Mouse (Mus musculus) frontal cortex, postnatal 14 days (tissue): ENCODE measurements around the gene Dtd2.

Source experiments
- DNase-seq, 2 experiments: peaks; one replicate each; pipeline ENCODE4 v3.0.0; 2022; ENCODE audit warnings: low spot score in 2 of 2

Gene Dtd2

DNA sequence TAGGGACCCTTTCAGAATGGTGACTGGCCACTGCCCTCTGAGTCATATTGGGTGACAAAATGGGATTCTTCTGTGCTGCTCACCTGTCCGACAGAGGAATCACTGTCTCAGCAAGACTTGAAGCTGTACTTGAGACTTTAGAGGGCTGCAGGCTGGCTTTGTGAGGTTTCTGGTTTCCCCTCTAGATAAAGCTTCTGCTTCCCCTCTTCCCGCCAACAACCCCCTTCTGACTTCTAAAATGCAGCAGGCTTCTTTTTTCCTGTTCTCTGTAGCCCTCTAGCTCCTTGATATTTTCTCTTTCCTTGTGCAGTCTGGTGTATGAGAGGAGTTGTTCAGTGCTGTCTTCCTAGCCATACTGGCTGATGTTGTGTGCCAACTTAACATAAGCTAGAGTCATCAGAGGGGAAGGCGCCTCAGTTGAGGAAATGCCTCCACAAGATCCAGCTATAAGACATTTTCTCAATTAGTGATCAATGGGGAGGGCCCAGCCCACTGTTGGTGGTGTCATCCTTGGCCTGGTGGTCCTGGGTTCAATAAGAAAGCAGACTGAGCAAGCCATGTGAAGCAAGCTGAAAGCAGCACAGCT, 21.0 kb downstream of the Dtd2 start:
- no peak for DNase-seq

DNA sequence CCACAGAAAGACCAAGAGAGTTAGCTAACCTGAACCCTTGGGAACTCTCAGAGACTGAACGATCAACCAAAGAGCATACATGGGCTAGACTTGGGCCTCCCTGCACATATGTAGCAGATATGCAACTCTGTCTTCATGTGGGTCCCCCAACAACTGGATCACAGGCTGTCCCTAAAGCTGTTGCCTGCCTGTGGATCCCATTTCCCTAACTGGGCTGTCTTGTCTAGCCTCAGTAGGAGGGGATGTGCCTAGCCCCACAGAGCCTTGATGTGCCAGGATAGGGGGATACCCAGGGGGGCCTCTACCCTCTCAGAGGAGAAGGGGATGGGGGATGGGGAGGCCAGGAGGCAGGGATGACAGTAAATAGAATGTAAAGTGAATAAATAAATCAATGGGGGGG, 22.7 kb downstream of the Dtd2 start:
- no peak for DNase-seq

DNA sequence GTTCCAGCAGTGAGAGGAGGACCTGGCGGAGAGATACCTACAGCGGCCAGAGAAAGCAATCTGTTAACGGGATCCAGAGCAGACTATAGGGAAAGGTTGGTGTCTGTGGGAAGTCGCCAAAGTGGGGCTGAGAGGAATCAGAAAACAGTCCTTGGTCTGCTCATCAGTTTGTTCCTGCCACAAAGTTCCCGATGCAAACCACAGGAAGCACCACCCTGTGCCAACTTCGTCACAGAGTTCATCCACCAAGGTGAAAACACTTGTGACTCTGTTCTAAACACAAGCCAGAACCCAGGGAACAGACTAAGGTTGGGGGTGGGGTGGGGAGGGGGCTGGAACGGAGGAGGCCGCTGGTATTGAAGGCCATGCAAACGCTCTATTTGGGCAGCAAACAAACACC, 29.8 kb downstream of the Dtd2 start:
- no peak for DNase-seq

DNA sequence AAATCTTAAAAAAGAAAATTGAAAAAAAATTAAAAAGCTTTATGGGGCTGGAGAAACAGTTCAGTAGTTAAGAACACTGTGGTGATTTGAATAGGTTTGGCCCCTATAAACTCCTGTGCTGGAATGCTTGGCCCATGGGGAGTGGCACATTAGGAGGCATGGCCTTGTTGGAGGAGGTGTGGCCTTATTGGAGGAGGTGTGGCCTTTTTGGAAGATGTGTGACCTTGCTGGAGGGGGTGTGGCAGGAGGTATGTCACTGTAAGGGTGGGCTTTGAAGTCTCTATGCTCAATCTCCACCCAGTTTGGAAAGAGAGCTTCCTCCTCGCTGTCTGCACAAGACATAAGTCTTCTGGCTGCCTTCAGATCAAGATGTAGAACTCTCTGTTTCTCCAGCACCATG, 31.9 kb downstream of the Dtd2 start:
- no peak for DNase-seq

DNA sequence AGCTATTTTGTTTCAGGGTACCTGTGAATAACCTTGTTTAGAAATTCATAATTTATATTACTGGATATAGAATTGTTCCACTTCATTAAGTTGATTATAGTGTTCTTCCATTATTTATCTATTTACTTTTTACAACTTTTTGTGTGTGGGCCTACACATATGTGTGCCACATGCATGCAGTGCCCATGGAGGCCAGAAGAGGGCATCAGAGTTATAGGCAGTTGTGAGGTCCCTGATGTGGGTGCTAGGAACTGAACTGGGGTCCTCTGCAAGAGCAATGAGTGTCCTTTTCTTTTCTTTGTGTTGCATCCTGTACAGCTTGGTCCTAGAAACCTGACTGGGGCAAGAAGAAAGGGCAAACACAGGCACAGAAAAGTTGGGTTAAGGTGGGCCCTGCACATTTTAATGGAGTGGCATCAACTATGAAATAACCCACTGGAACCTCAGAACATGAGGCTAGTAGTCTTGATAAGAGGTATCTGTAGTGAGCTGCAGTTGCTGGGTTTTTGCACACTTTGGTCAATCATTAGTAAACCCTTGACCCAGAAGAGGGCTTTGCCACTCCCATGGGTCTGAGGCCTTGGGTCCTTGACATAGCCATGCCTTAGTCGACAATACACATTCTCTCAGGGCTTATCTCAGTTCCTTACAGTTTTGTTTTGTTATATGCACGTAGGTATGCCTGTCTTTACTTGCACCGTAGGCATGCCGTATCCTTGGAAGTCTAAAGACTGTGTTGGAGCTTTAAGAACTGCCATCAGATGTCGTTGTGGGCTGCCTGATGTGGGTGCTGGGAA, 33.8 kb downstream of the Dtd2 start:
- no peak for DNase-seq

DNA sequence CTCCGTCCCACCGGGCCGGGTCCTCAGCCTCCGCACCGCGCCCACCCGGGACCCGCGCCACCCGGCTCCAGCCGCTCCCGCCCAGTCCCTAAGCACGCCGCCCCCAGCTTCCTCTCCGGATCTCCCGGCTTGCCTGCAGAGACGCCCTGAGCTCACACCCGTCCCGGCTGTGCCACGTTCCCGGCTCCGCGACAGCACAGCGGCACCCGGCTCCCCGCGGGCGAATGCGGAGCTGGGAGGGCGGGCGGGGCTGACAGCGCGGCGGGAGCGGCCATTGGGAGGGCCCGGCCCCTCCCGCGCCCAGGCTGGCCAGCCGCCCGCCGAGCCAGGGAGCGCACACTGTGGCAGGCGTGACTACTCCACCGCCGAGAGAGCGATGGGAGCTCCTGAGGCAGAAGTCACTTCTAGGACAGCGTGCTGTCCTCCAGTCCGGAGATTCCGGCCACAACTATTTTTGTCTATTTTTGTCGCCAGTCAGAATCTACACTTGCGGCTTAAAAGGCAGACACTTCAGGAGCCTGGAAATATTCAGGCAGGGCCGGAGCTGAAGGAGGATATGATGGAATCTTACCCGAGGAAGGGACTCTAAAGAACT, 35.1 kb downstream of the Dtd2 start, which contains the start of gene Heatr5a:
Gene Heatr5a, minus strand, starts transcription at position 252 of the 595 bp plus-strand sequence.
- DNase-seq, result peak; percentile 61 to 73

DNA sequence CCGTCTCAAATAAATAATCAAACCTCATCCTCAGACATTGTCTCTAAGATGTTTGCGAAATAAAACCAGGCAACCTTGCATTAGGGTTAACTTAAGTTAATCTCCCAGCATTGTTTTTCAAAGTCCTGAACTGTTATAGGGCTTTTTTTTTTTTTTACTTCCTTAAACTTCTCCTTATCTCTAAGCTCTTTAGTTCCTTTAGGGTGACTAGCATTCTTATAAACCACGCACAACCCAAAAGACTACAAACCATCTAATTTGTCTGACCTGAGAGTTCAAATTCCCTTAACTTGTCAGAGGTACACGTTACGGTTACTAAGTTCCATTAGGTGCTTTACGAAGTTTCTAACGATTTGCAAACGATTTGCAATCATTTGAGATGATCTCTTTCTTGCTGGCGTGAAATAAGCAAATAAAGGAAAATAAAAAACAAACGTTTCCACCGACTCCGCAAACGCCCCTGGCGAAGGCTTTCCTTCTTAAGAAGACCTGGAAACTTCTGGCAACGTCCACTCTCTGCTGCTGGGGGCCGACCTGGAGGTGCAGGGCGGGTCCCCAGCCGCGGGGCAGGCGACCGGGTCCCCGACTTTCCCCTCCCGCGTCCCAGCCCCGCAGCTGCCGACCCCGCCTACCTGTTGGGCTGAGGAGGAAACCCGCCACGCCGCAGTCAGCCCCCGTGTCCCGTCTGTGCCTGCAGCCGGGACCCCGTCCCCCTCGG, 35.8 kb downstream of the Dtd2 start:
- DNase-seq, result no peak

DNA sequence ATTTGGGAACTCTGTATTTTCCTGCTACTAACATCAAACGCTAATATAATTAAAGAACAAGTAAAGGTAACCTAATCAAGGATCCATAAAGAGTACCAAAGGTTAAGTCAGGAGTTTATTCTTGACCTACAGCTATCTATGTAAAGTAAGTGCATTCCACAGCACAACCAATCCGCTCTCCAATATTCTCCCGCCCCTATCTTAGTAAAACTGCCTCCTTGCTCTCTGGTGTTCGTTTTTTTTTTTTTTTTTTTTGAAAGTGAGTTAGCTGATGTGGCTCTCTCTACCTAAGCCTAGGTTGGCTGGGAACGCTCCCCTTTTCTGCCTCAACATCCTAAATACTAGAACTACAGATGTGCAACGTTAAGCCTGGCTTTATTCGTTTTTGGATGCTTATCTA, 36.4 kb downstream of the Dtd2 start:
- DNase-seq, result no peak

DNA sequence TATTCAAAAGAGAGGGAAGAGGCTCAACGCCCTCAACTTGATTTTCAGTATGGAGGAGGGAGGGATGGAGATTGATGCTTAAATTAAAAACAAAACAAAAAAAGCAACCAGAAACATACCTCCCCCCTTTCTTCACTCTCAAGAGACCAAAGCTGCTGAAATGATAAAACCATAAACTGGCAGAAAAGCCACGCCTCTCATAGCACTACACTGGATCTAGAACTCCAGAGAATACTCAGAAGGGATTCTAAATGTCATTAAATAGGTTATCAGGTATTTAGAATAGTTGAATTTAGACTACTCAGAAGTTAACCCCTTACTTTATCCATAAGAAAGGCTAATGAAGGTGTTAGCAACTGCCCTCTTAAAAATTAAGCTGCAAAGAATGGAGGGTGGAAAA, 37.2 kb downstream of the Dtd2 start:
- no peak for DNase-seq

DNA sequence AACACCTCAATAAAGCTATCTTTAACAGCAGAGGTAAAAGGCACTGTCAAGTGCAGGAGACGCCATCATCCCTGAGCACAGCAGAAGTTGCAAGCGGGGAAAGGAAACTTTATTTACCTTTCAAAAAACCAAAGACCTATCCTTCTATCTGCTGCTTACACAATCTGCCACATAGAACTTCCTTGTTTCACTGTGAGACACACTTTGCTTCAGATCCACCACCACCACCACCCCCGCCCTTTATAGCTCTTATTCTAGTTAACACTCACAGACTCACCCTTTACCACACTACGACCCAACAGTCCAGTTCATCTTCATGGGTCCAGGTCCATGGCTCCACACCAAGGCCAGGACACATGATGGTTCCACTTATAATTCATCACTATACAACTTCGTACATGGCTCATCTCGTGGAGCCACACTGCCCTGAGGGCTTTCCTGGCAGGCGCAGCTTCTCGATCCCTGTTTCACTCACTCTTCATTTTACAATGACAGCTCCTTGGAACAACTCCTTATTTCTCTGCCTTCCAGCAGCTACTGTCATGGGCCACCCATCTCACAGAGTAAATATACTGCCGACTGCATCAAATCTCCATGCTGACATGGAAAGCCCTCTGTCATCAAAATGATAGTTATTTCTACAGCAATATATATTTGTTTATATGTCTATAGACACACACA, 38.2 kb downstream of the Dtd2 start:
- DNase-seq, result no peak

DNA sequence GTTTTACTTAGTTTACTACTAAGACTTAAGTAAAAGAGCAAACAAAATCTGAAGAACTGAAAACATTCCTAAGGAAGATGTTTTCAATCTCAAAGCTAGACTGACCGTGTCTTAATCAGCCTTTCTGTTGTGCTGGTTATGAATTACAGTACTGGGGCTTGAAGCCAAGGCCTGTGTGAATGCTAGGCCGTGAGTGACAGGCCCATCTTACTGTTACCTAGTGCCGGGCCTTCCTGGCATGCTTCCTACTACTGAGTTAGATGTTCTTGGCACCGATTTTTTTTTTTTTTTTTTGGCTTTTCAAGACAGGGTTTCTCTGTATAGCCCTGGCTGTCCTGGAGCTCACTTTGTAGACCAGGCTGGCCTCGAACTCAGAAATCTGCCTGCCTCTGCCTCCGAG, 48.7 kb downstream of the Dtd2 start:
- no peak for DNase-seq

DNA sequence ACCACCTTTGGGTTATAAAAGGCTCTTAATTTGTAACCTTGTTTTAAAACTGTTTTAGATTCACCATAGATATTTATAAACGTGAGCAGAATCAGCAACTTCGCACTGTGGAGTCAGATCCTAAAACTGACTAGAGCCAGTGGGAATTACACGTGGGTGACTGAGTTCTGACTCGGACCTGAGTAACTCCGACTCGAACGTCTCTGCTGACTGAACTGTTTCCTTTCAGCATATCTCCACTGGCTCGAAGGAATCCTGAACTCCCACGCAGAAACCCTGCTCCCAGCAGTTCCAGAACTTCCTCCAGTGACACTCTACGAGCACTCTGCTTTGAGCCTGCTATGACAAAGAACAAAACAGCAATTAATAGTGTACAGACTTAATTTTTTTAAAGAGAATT, 54.0 kb downstream of the Dtd2 start:
- no peak for DNase-seq

DNA sequence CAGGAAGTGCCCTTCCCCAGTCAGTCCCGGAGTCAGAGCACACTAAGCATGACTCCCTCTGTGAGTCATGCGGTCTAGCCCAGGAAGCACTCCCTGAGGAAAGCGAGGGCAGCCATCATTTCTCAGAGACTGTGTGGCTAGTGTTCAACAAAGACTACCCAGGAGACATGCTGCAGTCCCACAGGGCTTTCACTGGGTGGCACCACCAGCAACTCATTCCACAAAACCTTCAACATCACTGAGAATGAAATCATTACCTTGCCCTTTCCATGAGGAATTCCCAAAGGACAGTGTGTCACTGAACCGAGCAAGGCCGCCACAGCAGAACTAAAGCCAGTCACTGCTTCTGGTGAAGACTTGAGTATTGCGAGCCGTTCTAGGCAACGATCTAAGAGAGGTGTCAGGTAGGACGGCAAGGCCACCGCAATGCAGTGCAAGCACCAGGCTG, 58.8 kb downstream of the Dtd2 start:
- no peak for DNase-seq

DNA sequence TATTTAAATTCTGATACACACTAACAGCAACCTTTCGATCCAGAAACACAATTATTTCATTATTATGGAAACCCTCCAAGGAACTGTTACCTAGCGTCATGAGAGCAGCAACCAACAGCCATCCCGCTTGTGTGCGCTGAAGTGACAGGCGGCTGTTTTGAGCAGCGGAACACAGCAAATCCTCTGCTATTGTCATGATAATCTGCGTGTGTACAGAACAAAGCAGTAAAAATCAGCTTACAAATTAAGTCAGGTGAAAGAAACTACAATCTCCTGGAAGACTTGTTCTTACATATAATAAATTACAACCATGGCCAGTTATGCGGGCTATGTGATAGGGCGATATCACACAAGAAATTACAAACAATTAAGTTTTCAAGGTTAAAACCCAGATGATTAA, 61.0 kb downstream of the Dtd2 start:
- no peak for DNase-seq

DNA sequence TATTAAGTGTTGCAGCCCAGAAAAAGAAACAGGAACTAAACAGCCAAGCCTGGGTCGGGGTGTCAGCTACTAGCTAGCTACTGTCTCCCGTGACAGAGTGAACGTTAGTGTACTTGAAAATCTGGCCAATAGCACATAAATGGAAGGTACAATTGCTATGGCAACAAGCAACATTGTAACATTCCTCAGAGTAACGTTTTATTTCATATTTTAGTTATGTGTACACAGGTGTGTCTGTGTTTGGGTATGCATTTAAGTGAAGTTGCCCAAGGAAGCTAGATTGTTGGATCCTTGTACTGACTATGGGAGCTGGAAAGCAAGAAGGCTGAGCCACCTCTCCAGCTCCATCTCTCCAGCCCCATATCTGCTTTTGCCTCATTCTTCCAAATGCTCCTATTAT, 66.5 kb downstream of the Dtd2 start:
- no peak for DNase-seq
